Mouse (Mus musculus) forebrain, embryonic 16.5 days (tissue): ENCODE measurements at regions not wholly inside any gene's neighbourhood (a gene's known extent, or its start where the extent isn't known, plus 50 kb on each side); places are given as distances from the start of the nearest gene placed in this dataset.

ENCODE experiments used
- ATAC-seq: fragments of 200-750 bp; cut with Nextera tagmentation; 2 replicates; pipeline ENCODE4 v1.8.0; 2017; ENCODE audit warnings: mild to moderate bottlenecking, moderate library complexity
- H3K27ac ChIP-seq: fragments of 300-500 bp; sonication (generic); 2 replicates; pipeline ENCODE4 v1.5.1; 2014; ENCODE audit warnings: low read length, control low read depth
- H3K27me3 ChIP-seq: fragments of 300-500 bp; sonication (generic); replicated peaks from 2 replicates; pipeline ENCODE4 v1.6.1; 2014; ENCODE audit warnings: low read length; ENCODE audit not compliant: control insufficient read depth, insufficient read depth
- H3K36me3 ChIP-seq: fragments of 300-500 bp; sonication (generic); 2 replicates; pipeline ENCODE4 v1.6.1; 2014; ENCODE audit not compliant: control insufficient read depth, insufficient read depth
- H3K4me1 ChIP-seq: fragments of 300-500 bp; sonication (generic); replicated peaks from 2 replicates; pipeline ENCODE4 v1.6.1; 2014; ENCODE audit warnings: low read length; ENCODE audit not compliant: control insufficient read depth, insufficient read depth
- H3K4me2 ChIP-seq: fragments of 300-500 bp; sonication (generic); 2 replicates; pipeline ENCODE4 v1.6.1; 2014; ENCODE audit warnings: mild to moderate bottlenecking, low read length, control low read depth
- H3K4me3 ChIP-seq: fragments of 300-500 bp; sonication (generic); replicated peaks from 2 replicates; pipeline ENCODE4 v1.5.1; 2014; ENCODE audit warnings: mild to moderate bottlenecking, low read length, control low read depth
- H3K9ac ChIP-seq: fragments of 300-500 bp; sonication (generic); replicated peaks from 2 replicates; pipeline ENCODE4 v1.6.1; 2014; ENCODE audit warnings: low read depth, low read length, control low read depth
- H3K9me3 ChIP-seq: fragments of 300-500 bp; sonication (generic); 2 replicates; pipeline ENCODE4 v1.6.1; 2016; ENCODE audit warnings: low read length; ENCODE audit not compliant: control insufficient read depth
- WGBS: fragments of 180-500 bp; shearing (Covaris S2); extraction: QIAGEN DNeasy Blood & Tissue Kit; methylation state at CpG from one replicate; pipeline ENCODE4 v1.1.7; 2014; 5-methylcytosine and 5-hydroxymethylcytosine counted together

DNA sequence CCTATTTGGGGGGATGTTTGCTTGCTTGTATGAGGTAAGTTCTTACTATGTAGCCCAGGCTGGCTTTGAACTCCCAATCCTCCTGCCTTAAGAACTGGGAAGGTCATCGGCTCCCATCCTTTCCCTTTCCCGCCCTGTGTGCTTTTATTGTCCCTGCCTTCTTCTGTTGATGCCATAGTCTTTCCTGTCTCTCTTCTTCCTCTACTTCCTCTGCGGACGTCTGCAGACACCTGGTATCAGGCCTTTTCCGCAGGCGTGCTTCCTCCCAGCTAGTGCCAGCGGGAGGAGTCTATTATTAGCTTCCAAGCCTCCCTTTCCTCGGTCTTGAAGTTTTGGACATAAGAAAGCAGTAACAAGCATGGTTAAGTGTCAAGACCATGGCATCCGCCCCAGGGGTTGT lies 83.9 kb upstream of the Kit start:
- Histone ChIP-seq H3K9me3 (no peaks in the 10 kb centered on the region), H3K4me1 (no peaks in the 10 kb centered on the region), H3K27ac (no peak overlapping the region), H3K4me2 (no peak overlapping the region), H3K9ac (no peak overlapping the region), H3K4me3 (no peak overlapping the region), H3K36me3 (no peaks in the 10 kb centered on the region), H3K27me3 (no peaks in the 10 kb centered on the region)
- no peak for ATAC-seq
- WGBS: 90% methylated on average over 9 of the region's 9 CpGs

DNA sequence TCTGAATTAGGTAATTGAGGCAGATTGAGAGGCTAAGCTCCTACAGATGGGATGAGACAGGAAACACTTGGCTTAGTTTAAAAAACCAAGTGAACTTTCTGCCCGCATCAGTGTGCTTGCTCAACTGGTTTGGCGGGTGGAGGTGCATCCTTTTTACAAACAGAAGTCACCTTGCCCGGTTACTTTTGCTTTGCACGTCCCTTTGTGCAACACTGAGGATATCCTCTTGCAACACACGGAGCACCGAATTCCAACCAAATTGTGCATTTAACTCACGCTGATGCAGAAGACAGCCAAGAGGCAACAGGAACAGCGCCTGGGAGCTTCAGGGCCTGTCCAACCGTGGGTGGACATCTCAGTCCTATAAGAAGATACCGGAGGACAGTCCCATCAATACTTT lies 80.6 kb upstream of the Kit start:
- H3K27ac ChIP-seq: no peak overlapping the region
- H3K27me3 ChIP-seq: no peaks in the 10 kb centered on the region
- H3K36me3 ChIP-seq: no peaks in the 10 kb centered on the region
- H3K4me1 ChIP-seq: no peaks in the 10 kb centered on the region
- 95% methylated on average over 10 of the region's 10 CpGs for WGBS
- H3K4me2 ChIP-seq: no peak overlapping the region
- no peak for ATAC-seq
- no peak overlapping the region for H3K4me3 ChIP-seq
- H3K9me3 ChIP-seq: no peaks in the 10 kb centered on the region
- no peak overlapping the region for H3K9ac ChIP-seq

GRCm38 (mm10) chr5:75499053-75499452 lies 75.7 kb upstream of the Kit start:
- Histone ChIP-seq H3K4me3 (no peak overlapping the region), H3K9ac (no peak overlapping the region), H3K27ac (no peak overlapping the region), H3K27me3 (no peaks in the 10 kb centered on the region), H3K9me3 (no peaks in the 10 kb centered on the region), H3K36me3 (no peaks in the 10 kb centered on the region), H3K4me2 (no peak overlapping the region), H3K4me1 (no peaks in the 10 kb centered on the region)
- WGBS: 77% methylated on average over 3 of the region's 3 CpGs
- ATAC-seq: no peak

DNA sequence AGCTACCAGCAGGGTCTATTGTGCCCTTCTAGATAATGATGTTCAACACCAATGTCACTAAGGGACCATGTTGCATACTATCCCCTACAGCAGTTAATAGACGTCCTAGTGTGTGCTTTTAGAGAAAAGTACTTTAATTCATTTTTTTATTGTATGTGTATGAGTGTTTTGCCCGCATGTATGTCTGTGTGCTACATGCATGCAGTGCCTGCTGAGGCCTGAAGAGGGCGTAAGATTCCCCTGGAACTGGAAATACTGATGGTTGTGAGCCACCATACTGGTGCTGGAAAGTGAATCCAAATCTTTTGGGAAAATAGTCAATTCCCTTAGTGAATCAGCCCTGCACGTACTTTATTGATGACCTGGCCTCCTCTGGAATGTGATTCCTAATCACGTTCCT lies 75.0 kb upstream of the Kit start:
- WGBS: 90% methylated on average over 5 of the region's 5 CpGs
- no peak for ATAC-seq

GRCm38 (mm10) chr5:75500654-75501416 lies 73.9 kb upstream of the Kit start:
- Histone ChIP-seq H3K27ac (no peak overlapping the region), H3K36me3 (no peaks in the 10 kb centered on the region), H3K4me2 (no peak overlapping the region), H3K9ac (no peak overlapping the region), H3K27me3 (no peaks in the 10 kb centered on the region), H3K4me1 (peaks cover 3% of the 10 kb centered on the region), H3K9me3 (no peaks in the 10 kb centered on the region), H3K4me3 (no peak overlapping the region)
- 76% methylated on average over 8 of the region's 8 CpGs for WGBS
- ATAC-seq: no peak

More for the DNA sequence above, 75.0 kb upstream of the Kit start:
- Histone ChIP-seq H3K9me3 (no peaks in the 10 kb centered on the region), H3K4me2 (no peak overlapping the region), H3K9ac (no peak overlapping the region), H3K27ac (no peak overlapping the region), H3K27me3 (no peaks in the 10 kb centered on the region), H3K36me3 (no peaks in the 10 kb centered on the region), H3K4me1 (no peaks in the 10 kb centered on the region), H3K4me3 (no peak overlapping the region)

GRCm38 (mm10) chr5:75503673-75504072 lies 71.0 kb upstream of the Kit start:
- 86% methylated on average over 3 of the region's 3 CpGs for WGBS
- H3K4me2 ChIP-seq: no peak overlapping the region
- no peak overlapping the region for H3K4me3 ChIP-seq
- H3K27me3 ChIP-seq: no peaks in the 10 kb centered on the region
- H3K9ac ChIP-seq: no peak overlapping the region
- H3K4me1 ChIP-seq: peaks cover 4% of the 10 kb centered on the region
- no peaks in the 10 kb centered on the region for H3K9me3 ChIP-seq
- no peaks in the 10 kb centered on the region for H3K36me3 ChIP-seq
- H3K27ac ChIP-seq: no peak overlapping the region
- no peak for ATAC-seq

DNA sequence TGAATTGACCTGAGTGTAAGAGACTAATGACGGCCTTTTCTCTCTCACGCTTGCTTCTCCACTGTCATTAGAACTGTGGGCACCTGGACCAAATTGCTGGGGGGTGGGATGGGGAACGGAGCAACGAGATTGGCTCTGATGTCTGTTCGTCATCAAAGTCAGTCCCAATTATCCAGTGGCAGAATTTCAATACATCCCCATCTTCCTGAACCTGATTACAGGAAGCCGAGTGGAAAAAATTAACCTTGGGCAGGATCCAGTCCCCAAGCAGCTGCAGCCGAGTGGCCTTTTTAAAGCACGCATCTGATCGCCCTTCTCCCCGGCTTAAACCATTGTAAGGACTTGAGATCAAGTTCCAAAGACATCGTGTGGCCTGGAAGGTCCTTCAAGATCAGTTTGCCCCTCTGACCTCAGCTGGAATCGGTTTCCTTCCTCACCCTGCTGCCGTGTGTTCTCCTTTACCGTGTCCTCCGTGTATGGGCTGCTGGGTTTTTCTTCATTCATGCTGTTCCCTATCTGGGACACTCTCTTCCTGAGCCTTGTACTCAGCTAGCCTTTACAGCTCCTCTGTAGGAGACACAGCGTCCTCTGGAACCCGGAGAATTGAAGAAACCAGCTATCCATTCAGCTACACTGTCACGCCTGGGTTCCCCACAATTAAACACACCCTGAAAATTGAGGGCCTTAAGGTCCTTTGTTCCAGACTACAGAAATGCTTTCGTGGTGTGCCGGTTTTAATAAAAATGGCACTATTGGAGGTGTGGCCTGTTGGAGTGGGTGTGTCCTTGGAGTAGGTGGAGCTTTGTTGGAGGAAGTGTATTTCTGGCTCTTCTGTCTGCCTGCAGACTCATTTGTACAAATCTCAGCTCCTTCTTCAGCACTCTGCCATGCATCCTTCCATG lies 61.9 kb upstream of the Kit start:
- no peak overlapping the region for H3K4me3 ChIP-seq
- WGBS: 65% methylated on average over 20 of the region's 20 CpGs
- no peak overlapping the region for H3K9ac ChIP-seq
- H3K4me2 ChIP-seq: no peak overlapping the region
- no peaks in the 10 kb centered on the region for H3K36me3 ChIP-seq
- no peak for ATAC-seq
- no peaks in the 10 kb centered on the region for H3K4me1 ChIP-seq
- H3K27ac ChIP-seq: no peak overlapping the region
- H3K9me3 ChIP-seq: no peaks in the 10 kb centered on the region
- H3K27me3 ChIP-seq: no peaks in the 10 kb centered on the region

DNA sequence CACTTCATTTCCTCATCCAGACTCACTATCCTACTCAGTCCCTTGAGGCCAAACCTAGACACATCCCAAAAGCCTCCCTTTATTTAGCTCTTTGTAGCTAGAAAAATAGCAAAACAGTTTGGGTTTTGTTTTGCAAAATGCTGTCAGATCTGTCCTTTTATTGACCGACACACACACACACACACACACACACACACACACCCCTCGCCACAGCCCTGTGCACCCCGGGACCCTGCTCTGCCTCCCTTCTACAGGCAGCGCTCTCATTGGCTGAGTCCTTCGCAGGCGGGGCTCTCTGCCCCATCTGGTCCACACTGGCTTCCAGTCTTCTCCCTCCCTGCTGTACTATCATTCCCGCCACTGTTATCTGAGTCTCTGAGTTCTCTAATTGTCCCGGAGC lies 56.5 kb upstream of the Kit start:
- ATAC-seq: no peak
- Histone ChIP-seq H3K9me3 (no peaks in the 10 kb centered on the region), H3K4me3 (no peak overlapping the region), H3K36me3 (no peaks in the 10 kb centered on the region), H3K4me1 (no peaks in the 10 kb centered on the region), H3K27ac (no peak overlapping the region), H3K4me2 (no peak overlapping the region), H3K9ac (no peak overlapping the region), H3K27me3 (no peaks in the 10 kb centered on the region)
- WGBS: 68% methylated on average over 8 of the region's 8 CpGs

GRCm38 (mm10) chr5:75523041-75523678 lies 51.6 kb upstream of the Kit start:
- Histone ChIP-seq H3K9me3 (no peaks in the 10 kb centered on the region), H3K9ac (no peak overlapping the region), H3K27me3 (no peaks in the 10 kb centered on the region), H3K27ac (no peak overlapping the region), H3K4me2 (no peak overlapping the region), H3K36me3 (no peaks in the 10 kb centered on the region), H3K4me3 (no peak overlapping the region), H3K4me1 (no peaks in the 10 kb centered on the region)
- 90% methylated on average over 4 of the region's 4 CpGs for WGBS
- ATAC-seq: no peak
